Mouse (Mus musculus) forebrain, embryonic 14.5 days (tissue): Measurements from ENCODE around the gene Ecpas. TPM values are rescaled to one million over a fixed set of nuclear protein-coding genes. Genes with fewer than 3 reads are reported as not detected.
A peak's percentile ranks its signal among the peaks of the same experiment; 100 is the strongest.

ENCODE experiments used
- ATAC-seq: fragments of 200-750 bp; cut with Nextera tagmentation; 2 replicates; pipeline ENCODE4 v1.8.0; 2017; ENCODE audit warnings: mild to moderate bottlenecking, moderate library complexity
- DNase-seq: peaks from one replicate; pipeline ENCODE4 v3.0.0-alpha.2; 2015; ENCODE audit warnings: low spot score
- H3K27ac ChIP-seq: fragments of 300-500 bp; sonication (generic); 2 replicates; pipeline ENCODE4 v1.5.1; 2014; ENCODE audit warnings: low read depth, mild to moderate bottlenecking, control low read depth, low read length, moderate library complexity
- H3K27me3 ChIP-seq: fragments of 300-500 bp; sonication (generic); replicated peaks from 2 replicates; pipeline ENCODE4 v1.6.1; 2014; ENCODE audit warnings: low read length, control low read depth, mixed read lengths; ENCODE audit not compliant: control insufficient read depth, insufficient read depth
- H3K36me3 ChIP-seq: fragments of 300-500 bp; sonication (generic); 2 replicates; pipeline ENCODE4 v1.6.1; 2014; ENCODE audit warnings: low read length, control low read depth; ENCODE audit not compliant: control insufficient read depth, insufficient read depth
- H3K4me1 ChIP-seq: fragments of 300-500 bp; sonication (generic); 2 replicates; pipeline ENCODE4 v1.6.1; 2014; ENCODE audit warnings: antibody characterized with exemption, low read length, control low read depth; ENCODE audit not compliant: control insufficient read depth, insufficient read depth
- H3K4me2 ChIP-seq: fragments of 300-500 bp; sonication (generic); 2 replicates; pipeline ENCODE4 v1.6.1; 2014; ENCODE audit warnings: mild to moderate bottlenecking, control low read depth, low read length
- H3K4me3 ChIP-seq: fragments of 300-500 bp; sonication (generic); 2 replicates; pipeline ENCODE4 v1.5.1; 2014; ENCODE audit warnings: low read depth, low read length, control low read depth
- H3K9ac ChIP-seq: fragments of 300-500 bp; sonication (generic); 2 replicates; pipeline ENCODE4 v1.6.1; 2014; ENCODE audit warnings: mild to moderate bottlenecking, low read length, control low read depth, moderate library complexity
- H3K9me3 ChIP-seq: fragments of 300-500 bp; sonication (generic); replicated peaks from 2 replicates; pipeline ENCODE4 v1.6.1; 2016; ENCODE audit warnings: low read length, control low read depth, mixed read lengths; ENCODE audit not compliant: control insufficient read depth
- WGBS: fragments of 180-500 bp; shearing (Covaris S2); extraction: QIAGEN DNeasy Blood & Tissue Kit; methylation state at CpG from one replicate; pipeline ENCODE4 v1.1.7; 2014; 5-methylcytosine and 5-hydroxymethylcytosine counted together
- polyA plus RNA-seq: library from polyadenylated mRNA; unstranded; fragments of >200 nt; fragmentation: Nextera tagmentation; extraction: Ambion mirVana; gene quantifications from 2 replicates; pipeline ENCODE4 v1.2.1, GENCODE M21; 2014

Ecpas gene
- polyA plus RNA-seq, result 26.7 and 36.0 TPM in 2 replicates

DNA sequence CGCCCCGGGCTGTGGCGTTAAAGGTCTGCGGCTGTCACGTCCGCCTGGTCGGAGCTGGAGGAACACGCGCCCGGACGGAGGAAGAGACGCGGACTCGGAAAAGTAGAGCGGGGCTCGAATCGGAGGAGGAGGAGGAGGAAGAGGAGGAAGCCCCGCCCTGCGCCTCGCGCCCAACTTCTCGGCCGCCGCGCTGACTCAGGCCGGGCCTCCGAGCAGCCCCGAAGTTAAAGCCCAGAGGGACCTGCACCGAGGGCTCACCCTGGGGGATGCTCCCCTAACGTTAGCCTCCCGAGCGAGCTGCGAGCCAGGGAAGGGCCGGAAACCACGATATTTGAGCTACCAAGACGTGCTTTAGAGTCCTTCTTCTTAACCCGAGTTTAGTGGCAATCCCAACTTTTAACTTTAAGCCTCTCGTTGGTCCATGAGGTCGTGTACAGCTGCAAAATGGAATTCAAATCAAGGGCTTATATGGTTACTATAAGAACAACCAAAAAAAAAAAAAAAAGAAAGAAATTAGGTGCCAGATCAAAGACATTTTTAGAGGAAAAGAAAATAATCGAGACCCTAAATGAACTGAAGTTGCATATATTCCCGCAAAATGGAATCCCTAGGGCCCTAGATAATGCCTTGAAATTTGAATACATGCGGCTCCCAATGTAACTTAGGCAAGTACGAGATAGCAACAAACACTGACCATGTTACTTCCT is at the start of gene Ecpas:
Ecpas (minus strand) TSS at position 121 of the 707 bp plus-strand sequence.
- DNase-seq (peak; percentile 70), ATAC-seq (peak; percentile 54)
- no peaks in the 10 kb centered on the region for H3K36me3 ChIP-seq
- no peaks in the 10 kb centered on the region for H3K9me3 ChIP-seq
- peak within 1 kb of the TSS; percentile 88 for H3K4me3 ChIP-seq
- H3K4me1 ChIP-seq, result peaks cover 7% of the 10 kb centered on the region
- 2% methylated on average over 43 of the region's 43 CpGs for WGBS
- no peaks in the 10 kb centered on the region for H3K27me3 ChIP-seq
- H3K27ac ChIP-seq, result peak within 1 kb of the TSS; percentile 97
- H3K9ac ChIP-seq, result peak within 1 kb of the TSS; percentile 94
- peak within 1 kb of the TSS; percentile 75 for H3K4me2 ChIP-seq

GRCm38 (mm10) chr4:58961719-58962118 is 49.2 kb upstream of the Ecpas start:
- peaks cover 4% of the 10 kb centered on the region; the same call in 1 of the 2 replicates for H3K36me3 ChIP-seq
- no peak overlapping the region for H3K4me2 ChIP-seq
- no peaks in the 10 kb centered on the region for H3K27me3 ChIP-seq
- WGBS, result 95% methylated on average over 15 of the region's 15 CpGs
- DNase-seq (no peak), ATAC-seq (no peak)
- no peak overlapping the region for H3K9ac ChIP-seq
- H3K9me3 ChIP-seq, result no peaks in the 10 kb centered on the region
- no peak overlapping the region for H3K27ac ChIP-seq
- no peaks in the 10 kb centered on the region for H3K4me1 ChIP-seq
- H3K4me3 ChIP-seq, result no peak overlapping the region

- H3K9me3 ChIP-seq, result no peaks in the 10 kb centered on the region
- no peaks in the 10 kb centered on the region for H3K27me3 ChIP-seq
- WGBS, result 94% methylated on average over 11 of the region's 11 CpGs
- H3K27ac ChIP-seq, result no peak overlapping the region
- no peak overlapping the region for H3K4me2 ChIP-seq
- no peak for DNase-seq
- no peak overlapping the region for H3K4me3 ChIP-seq
- peaks cover 5% of the 10 kb centered on the region; the same call in 1 of the 2 replicates for H3K36me3 ChIP-seq
- H3K4me1 ChIP-seq, result no peaks in the 10 kb centered on the region
- ATAC-seq, result no peak
- H3K9ac ChIP-seq, result no peak overlapping the region
Measured at GRCm38 (mm10) chr4:58952630-58953029, 40.1 kb upstream of the Ecpas start.

GRCm38 (mm10) chr4:58948391-58948790 is 35.8 kb upstream of the Ecpas start:
- H3K36me3 ChIP-seq, result no peaks in the 10 kb centered on the region
- no peak overlapping the region for H3K9ac ChIP-seq
- no peaks in the 10 kb centered on the region for H3K4me1 ChIP-seq
- H3K4me2 ChIP-seq, result no peak overlapping the region
- no peak overlapping the region for H3K4me3 ChIP-seq
- H3K27me3 ChIP-seq, result no peaks in the 10 kb centered on the region
- DNase-seq (no peak), ATAC-seq (no peak)
- WGBS, result 84% methylated on average over 4 of the region's 4 CpGs
- no peaks in the 10 kb centered on the region for H3K9me3 ChIP-seq
- no peak overlapping the region for H3K27ac ChIP-seq

DNA sequence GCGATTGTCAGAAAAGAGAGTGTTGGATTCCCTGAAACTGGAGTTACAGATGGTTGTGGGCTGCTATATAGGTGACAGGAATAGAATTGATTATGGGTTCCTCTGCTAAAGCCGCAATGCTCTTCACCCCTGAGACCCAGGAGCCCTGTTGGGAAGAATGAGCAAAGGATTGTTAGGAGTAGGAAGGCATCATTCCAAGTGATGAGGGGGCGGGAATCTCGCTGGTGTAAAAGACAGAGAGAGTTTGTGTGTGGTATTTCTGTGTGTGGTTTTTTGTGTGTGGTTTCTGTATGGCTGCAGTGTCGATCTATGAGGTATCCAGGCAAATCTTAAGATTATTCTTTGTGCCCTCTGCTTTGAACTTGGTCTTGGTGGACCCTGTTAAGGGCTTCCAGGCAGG is 32.1 kb upstream of the Ecpas start:
- Histone ChIP-seq H3K9ac (no peak overlapping the region), H3K27me3 (no peaks in the 10 kb centered on the region), H3K4me3 (no peak overlapping the region), H3K27ac (no peak overlapping the region), H3K4me2 (peak overlapping the region; percentile 85), H3K4me1 (no peaks in the 10 kb centered on the region), H3K36me3 (no peaks in the 10 kb centered on the region), H3K9me3 (no peaks in the 10 kb centered on the region)
- WGBS, result 71% methylated on average over 5 of the region's 5 CpGs
- DNase-seq (no peak), ATAC-seq (no peak)

DNA sequence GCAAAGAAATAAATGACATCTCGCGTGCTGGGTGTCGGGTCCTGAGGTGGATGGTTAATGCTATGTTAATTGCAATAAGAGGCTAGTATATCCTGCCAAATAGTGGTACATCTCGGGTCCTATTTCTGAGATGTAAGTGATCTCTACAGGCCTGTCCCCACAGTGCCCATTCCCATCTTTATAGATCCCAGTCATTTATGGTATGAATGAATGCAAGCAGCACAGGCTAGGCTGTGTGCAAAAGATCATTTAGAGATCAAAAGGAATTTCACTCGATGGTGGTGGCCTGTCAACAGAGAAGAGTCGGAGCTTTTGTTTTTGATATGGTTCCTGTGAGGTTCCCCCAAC is 31.6 kb upstream of the Ecpas start:
- Histone ChIP-seq H3K4me3 (peak overlapping the region; percentile 70), H3K36me3 (no peaks in the 10 kb centered on the region), H3K27me3 (no peaks in the 10 kb centered on the region), H3K9ac (peak overlapping the region; percentile 74), H3K27ac (no peak overlapping the region), H3K4me1 (no peaks in the 10 kb centered on the region), H3K9me3 (no peaks in the 10 kb centered on the region), H3K4me2 (peak overlapping the region; percentile 85)
- DNase-seq, result no peak
- peak; percentile 25 for ATAC-seq
- 16% methylated on average over 6 of the region's 6 CpGs for WGBS

- no peaks in the 10 kb centered on the region for H3K27me3 ChIP-seq
- 1% methylated on average over 50 of the region's 50 CpGs for WGBS
- H3K4me1 ChIP-seq, result no peaks in the 10 kb centered on the region
- H3K4me3 ChIP-seq, result peak within 1 kb of the TSS; percentile 70
- H3K4me2 ChIP-seq, result peak within 1 kb of the TSS; percentile 85
- no peaks in the 10 kb centered on the region for H3K9me3 ChIP-seq
- DNase-seq, result peak; percentile 96
- H3K27ac ChIP-seq, result no peak within 1 kb of the TSS
- peak within 1 kb of the TSS; percentile 74 for H3K9ac ChIP-seq
- ATAC-seq, result peak; percentile 92
- H3K36me3 ChIP-seq, result no peaks in the 10 kb centered on the region
Measured at GRCm38 (mm10) chr4:58943420-58944205, 31.1 kb upstream of the Ecpas start, which contains the start of gene Zkscan16. Gene Zkscan16 (plus strand): TSS chr4:58943628.

DNA sequence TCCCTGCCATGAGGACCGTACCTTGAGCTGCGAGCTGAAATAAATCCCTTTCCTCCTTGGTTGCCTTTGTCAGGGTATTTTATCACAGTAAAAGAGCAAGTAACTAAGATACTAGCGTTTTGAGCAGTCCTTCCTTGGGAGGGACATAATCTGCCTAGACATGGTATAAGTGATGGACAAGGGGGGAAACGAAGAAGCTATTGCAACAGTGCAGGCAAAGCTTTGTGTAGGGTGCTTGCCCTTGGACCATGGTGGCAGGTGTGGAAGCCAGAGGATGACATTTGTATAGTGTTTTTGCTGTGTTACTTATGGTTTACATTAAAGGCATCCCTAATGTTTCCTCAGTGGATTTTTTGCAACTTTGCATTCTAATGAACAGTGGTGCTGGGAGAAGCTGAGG is 30.4 kb upstream of the Ecpas start:
- ATAC-seq, result peak; percentile 16
- H3K4me3 ChIP-seq, result peak overlapping the region; percentile 70
- H3K27ac ChIP-seq, result no peak overlapping the region
- H3K4me1 ChIP-seq, result no peaks in the 10 kb centered on the region
- 86% methylated on average over 4 of the region's 4 CpGs for WGBS
- H3K36me3 ChIP-seq, result no peaks in the 10 kb centered on the region
- no peak for DNase-seq
- peak overlapping the region; percentile 74 for H3K9ac ChIP-seq
- H3K4me2 ChIP-seq, result peak overlapping the region; percentile 85
- H3K27me3 ChIP-seq, result no peaks in the 10 kb centered on the region
- no peaks in the 10 kb centered on the region for H3K9me3 ChIP-seq

GRCm38 (mm10) chr4:58941638-58942037 is 29.1 kb upstream of the Ecpas start:
- H3K4me1 ChIP-seq, result no peaks in the 10 kb centered on the region
- no peaks in the 10 kb centered on the region for H3K27me3 ChIP-seq
- H3K4me2 ChIP-seq, result no peak overlapping the region
- H3K9ac ChIP-seq, result no peak overlapping the region
- H3K9me3 ChIP-seq, result no peaks in the 10 kb centered on the region
- H3K36me3 ChIP-seq, result no peaks in the 10 kb centered on the region
- no peak overlapping the region for H3K4me3 ChIP-seq
- no peak overlapping the region for H3K27ac ChIP-seq
- DNase-seq (no peak), ATAC-seq (no peak)
